Mouse (Mus musculus): ENCODE measurements at regions not wholly inside any gene's neighbourhood (a gene's known extent, or its start where the extent isn't known, plus 50 kb on each side); places are given as distances from the start of the nearest gene placed in this dataset.

DNA sequence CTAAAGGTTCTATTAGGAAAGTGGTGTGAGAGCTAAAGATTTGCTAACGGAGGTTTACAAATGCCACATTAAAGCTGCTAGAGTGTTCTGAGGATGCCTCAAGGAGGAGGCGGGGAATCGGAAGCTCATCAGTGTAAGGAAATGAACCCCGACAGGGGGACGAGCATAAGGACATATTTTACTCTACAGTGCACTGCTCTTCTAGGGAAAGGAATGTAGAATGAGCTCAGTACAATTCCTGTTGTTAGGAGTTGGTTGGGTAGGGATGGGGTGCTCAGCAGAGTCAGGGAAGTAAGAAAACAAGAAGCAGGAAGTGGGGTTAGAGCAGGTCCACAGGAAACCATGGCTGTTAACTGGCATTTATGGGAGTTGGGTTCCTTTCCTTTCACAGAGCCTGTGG, 54.6 kb downstream of the Mex3b start:
- DNase-seq (ENCODE audit: low read depth, low spot score) = peak; percentile 26

DNA sequence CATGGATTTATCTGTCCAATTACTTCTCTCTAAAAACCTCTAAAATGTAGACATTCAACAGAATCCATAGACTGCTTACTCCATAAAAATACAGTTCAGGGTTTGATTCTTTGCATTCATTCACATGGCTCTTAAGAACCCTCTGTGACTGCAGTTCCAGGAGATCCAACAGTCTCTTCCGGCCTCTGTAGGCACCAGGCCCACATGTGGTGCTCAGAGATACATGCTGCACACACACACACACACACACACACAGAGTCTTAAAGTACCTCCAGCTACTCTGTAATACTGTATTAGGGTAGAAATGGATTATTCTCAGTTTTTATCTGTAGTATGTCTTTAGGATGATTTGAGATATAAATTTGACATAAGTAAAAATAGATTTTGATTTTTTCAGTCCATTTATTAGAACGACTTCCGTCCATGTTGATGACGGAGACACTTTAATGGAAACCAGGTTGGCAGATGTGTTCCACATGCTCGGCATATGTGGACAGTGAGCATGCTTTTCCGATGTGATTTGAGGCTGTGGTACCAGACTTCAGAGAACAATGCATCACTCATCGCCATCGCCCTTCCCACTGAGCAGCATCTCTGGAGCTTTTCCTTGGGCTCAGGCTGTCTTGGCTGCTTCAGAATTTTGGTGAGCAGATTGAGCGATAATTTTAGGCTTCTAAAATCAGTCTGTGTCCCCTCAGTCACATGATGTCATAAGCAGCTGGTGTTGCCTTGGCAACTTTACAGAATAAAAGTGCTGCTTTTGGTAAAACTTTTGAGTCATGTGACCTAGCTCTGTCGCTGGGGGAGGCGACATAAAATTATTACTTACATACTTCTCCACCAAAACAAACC, 56.3 kb downstream of the Mex3b start:
- DNase-seq (ENCODE audit: low read depth, low spot score) = peak; percentile 80

DNA sequence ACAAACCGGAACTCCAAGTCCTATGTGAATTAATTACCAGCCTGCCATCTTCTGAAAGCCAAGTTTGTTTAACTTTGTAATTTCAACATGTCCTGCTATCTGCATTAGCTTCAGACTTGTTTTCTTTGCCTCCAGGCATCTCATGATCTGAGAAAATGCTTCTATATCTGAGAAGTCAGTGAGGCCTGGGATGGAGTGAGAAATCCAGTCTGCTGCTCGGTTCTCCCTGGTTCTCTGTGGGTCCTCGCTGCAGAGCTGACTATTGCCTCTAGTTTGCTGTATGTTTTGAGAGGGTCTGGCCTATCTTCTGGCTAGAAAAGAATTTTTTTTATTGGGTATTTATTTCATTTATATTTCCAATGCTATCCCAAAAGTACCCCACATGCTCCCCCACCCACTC, 57.0 kb downstream of the Mex3b start:
- no peak for DNase-seq (ENCODE audit: low read depth, low spot score)

DNA sequence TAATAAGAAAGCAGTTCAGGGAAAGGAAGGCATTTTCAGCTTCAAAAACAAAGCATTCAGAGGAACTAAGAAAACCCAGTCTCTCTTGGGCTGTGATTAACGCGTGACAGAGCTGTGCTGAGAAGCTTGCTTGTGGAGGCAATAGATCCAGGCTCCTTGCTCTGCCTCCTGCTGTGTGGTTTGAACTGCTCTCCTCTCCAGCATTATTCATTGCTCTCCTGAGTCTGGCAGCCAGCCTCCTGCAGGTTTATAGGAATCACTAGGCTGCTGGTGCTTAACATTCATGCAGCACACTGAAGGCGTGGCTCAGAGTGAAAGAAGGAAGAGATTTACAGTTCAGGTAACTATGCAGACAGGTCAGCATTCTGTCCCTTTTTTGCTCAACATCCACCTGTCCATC, 71.2 kb downstream of the Mex3b start:
- peak; percentile 74 for DNase-seq (ENCODE audit: low read depth, low spot score)

DNA sequence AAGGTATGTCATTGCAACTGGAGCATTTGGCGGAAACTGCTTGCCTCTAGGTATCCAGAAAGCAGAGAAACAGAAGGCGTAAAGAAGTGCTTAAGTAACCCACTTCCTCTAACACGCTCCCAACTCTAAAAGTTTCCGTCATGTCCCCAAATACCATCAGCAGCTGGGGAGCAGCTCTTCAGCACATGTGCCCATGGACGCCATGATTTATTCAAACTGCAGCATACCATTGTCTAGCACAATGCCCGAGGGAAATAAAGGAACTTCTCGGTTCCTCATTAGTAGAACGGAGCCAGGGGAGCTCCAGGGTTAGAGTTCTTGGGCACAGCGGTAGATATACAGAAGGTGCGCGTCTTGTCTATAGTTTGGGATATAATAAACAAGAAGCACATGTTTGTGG, 72.4 kb downstream of the Mex3b start:
- DNase-seq (ENCODE audit: low read depth, low spot score) = no peak

DNA sequence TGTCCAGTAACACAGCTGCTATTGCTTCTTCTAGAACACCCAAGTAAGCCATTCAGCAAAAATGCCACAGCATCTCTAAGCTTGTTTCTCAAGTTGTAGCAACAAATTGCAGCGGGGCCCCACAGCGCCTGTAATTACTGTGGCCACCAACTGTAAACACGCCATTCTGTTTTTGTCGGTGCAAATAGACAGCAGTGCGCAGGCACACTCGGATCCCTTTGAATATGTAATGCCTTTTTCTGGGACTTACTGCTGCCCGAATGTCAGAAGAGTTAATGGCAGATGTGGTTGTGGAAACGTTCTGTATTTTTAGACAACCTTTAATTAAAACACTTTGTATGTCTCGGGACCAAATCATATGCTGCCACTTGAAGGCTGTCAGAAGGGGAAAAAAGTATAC, 76.2 kb downstream of the Mex3b start:
- DNase-seq (ENCODE audit: low read depth, low spot score) = no peak

DNA sequence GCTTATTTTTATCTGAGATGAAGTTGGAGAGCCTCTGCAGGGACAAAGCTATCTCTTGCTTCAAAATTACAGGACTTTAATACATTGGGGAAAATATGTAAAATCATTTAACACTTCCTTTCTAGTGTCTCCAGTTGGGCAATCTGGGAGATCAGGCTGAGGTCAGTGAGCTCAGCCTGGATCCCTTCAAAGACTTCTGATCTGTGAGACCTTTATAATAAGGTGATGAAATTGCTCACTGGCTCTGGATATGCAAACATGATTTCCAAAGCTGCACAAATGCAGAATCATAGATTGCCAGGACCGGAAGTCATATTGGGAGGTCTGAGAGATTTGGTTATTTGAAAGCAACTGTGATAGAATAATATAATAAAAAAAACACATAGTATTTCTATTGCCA, 76.7 kb downstream of the Mex3b start:
- no peak for DNase-seq (ENCODE audit: low read depth, low spot score)

DNA sequence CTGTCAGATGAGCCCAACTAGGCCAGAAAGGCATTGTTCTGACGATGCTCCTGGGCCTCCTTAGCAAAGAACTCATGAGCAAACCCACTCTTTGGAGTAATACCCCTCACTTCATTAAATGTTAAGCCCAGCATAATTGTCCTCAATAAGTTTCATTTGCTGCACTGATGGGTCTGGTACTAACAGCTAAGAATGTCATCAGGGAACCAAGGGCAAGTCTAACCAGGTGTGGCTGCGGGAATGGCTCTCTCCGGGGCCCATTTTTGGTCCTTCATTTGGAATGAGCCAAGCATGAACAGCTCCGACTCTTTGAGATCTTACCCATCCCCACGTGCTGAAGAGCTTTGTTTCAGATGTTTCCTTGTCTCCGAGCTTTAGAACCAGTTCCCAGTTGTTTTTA, 82.2 kb downstream of the Mex3b start:
- no peak for DNase-seq (ENCODE audit: low read depth, low spot score)

DNA sequence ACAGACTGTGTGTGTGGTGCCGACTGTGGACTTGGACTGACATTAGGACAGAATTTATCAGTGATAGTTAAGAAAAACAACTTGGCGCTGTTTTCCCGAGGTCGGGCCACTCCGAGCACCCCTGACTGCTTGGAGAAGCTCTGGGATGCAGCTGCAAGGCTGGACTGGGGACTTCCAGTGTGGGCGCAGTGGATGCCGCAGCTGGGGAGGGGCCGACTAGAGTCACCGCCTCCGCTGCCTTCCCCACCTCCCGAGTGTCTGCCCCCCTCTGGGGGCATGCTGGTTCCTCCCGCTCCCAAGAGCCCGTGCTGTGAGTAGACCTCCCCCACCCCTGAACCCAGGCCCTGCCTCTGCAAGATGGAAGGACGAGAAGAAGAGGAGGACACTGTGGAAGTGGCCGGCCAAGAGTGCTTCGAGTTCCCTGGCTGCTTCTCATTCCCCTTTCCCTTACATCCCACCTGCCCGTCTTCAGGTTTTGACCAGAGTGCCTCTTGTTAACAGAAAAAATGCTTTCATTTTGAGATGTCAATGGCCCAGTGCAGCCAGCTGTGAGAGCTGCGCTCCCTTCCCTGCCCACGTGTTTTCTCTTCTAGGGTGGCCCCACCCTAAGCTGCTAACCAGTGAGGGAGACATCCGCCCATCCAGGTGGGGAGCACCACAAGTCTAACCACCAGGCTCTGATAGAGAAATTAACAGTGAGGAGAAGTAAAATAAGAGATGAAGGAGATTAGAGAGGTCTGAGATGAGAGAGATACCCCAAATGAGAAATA, 90.3 kb downstream of the Mex3b start:
- no peak for DNase-seq (ENCODE audit: low read depth, low spot score)

DNA sequence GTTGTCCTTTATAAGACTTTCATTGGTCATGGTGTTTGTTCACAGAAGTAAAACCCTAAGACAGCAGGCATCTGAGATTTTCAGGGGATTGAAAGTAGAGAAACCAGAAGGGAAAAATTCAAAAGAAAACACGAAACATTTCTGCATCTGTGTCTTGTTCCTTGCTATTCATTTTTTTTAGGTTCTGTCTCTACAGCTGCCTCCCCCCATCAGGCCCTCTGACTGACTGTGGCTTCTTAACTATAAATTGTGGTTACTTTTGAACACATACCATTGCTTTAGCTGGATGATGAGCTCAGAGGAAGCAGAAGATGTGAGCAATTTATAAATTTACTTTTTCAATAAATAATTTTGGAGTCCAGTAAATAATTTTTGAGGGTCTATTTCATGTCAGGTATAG, 103.5 kb downstream of the Mex3b start:
- DNase-seq (ENCODE audit: low read depth, low spot score) = no peak

DNA sequence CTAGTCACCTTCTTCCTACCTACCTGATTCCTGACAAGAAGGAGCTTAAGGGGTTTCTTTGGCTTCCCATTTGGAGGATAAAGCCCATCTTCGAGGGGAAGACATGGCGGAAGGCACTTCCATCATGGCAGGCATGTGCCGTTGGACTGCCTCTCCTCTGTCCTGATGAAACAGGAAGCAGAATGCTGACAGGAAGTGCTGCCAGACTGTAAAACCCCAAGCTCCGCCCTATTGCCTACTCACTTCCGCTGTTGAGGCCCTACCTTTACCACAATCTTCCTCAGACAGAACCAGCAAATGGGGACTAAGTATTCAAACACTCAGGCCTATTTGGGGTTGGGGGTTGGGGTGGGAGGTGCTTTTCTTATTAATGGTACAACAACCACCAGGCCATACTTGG, 104.1 kb downstream of the Mex3b start:
- DNase-seq (ENCODE audit: low read depth, low spot score) = no peak

DNA sequence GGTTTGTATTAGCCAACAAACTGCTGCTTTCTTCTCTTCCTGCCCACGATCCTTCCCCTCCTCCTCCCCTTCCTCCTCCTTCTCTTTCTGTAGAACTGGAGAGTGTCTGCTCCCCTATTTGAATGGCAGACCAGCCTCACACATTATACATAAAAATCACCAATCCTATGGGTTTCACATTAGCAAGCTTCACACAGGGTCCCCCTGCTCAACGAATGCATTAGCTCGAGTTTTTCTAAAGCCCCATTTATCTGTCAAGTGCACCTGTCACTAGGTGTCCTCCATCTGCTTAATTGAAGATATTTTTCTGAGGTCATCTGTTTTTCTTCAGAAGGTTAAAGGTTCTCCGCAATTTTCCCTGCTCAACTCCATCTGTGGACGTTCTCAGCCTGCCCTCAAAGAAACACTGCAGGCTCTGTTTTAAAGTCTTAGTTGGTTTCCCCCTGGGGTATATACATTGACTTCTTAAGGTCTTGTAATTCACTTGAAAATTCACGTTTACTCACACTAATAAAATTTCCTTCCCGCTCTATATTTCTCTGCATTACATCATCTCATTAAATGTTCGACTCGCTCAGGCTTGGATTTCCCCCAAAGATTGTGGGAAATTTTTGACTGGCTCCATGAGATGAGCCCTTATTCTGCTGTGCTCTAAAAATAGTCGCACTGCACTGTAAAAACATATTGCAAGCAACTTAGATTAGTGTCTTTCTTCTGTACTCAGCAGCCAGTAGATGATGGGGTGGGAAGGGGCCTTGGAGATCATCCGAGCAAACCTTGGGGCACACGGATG, 105.3 kb downstream of the Mex3b start:
- DNase-seq (ENCODE audit: low read depth, low spot score) = peak; percentile 23

DNA sequence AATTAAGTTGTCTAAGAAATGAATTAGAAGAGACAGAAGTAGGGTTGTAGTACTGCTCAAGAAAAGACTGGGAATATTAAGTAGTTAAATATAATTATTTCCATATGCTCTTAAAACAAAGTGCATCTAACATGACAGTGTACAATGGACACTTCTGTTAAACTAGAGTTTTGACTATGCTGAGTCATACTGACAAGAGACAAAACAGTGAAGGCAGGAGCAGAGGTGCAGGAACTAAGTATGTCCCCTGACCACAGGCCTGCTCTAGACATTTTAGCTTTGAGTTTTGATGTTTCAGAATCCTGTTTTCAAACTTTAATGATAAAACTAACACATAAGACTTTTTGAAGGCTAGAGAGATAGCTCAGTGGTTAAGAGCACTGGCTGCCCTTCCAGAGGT, 123.6 kb downstream of the Mex3b start:
- DNase-seq (ENCODE audit: low read depth, low spot score) = no peak

DNA sequence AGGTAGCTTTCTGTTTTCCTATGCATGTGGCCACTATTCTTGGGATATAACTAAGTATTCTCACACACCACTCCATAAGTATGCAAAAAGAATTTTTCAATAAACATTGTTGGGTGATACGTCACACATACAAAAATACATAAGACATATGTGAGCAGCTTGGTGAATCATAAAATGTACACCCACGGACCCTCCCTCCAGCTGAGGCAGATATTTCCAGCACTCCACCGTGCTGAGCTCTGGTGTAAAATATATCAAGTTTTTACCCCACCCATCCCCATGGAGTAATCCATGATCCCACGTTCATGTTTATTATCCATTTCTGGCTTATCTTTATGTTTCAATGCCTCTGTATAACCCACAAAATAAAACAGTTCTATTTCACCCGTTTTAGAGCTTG, 126.0 kb downstream of the Mex3b start:
- DNase-seq (ENCODE audit: low read depth, low spot score) = no peak

DNA sequence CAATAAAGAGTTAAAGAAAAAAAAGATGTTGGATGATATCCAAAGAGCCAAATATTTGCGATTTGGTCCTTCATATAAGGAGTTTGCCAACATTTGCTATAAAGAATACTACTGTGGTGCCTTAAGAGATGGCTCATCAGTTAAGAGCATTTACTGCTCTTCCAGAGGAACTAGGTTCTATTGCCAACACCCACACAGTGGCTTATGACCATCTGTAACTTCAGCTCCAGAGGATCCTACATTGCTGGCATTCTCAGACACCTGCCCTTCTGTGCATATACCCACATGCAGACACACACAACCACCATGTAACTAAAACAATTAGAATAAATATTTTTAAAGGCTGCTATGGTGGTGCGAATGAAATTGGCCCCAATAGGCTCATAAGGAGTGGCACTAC, 131.7 kb downstream of the Mex3b start:
- DNase-seq (ENCODE audit: low read depth, low spot score) = no peak

DNA sequence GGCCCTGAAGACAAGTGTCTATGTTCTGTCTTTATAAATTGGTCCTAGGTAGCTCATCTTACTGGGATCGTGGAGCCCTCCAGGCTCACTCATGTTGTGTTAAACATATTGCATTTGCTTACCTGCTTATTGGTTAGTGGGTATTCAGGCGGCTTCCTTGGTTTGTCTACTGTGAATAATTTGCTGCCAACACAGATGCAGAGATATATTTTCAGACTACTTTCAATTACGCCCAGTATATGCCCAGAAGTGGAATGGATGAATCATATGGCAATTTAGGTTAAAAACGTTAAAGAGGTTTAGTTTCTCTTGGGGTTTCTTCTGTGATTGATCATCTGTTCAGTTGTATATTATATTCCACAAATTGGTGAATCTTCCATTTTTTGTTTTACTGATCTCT, 140.4 kb downstream of the Mex3b start:
- DNase-seq (ENCODE audit: low read depth, low spot score) = no peak

DNA sequence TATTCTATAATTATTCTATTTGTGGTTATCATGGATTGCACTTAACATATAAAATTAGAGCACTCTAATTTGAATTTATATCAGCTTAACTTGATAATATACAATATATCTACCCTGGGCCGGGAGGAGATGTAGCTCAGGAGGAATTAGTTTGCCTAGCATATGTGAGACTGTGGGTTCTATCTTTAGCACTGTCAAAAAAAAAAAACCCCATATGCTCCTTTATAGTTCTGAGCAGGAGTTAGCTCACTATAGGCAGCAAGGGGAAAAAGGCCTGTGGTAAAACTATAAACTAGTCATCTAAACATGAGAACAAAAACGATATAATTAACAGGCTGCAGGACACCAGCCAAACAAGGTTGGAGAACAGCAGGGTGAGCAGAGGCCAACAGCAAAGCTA, 145.0 kb downstream of the Mex3b start:
- no peak for DNase-seq (ENCODE audit: low read depth, low spot score)

DNA sequence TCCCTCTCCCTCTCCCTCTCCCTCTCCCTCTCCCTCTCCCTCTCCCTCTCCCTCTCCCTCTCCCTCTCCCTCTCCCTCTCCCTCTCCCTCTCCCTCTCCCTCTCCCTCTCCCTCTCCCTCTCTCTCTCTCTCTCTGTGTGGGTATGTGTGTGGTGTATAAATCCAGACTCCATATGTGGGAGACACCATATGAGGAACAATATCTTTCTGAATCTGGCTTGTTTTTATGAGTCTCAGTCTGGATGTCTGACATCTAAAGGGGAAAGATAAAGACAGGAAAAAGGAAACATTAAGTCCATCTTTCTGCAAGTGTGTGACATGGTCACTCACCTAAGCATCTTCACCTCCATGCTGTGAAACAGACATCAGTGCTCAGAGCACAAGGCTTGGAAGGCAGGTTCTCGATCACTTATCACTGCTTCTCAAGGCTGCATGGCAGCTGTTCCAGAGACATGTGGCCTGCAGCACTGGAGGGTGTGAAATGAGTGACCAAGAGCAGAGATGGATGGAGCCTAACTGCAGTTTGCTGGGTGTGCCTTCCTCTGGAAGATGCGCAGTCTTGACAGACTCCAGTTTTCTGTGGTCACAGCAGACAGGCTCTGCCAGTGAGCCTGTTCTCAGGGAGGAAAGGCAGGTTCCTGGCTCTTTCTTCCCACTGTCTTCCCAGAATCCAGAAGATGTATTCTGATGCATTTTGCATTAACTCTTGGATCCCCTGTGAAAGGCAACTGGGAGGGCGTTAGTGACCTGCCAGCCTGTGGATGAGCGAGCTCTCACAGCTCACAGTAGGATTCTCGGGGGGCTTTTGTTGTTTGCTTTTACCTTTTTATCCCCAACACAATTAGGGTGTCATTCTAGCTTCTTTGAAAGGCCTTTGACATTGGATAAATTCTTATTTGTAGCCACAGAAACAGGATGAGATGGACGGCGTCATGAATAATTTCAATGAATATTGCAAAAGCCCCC, 147.9 kb downstream of the Mex3b start:
- no peak for DNase-seq (ENCODE audit: low read depth, low spot score)

DNA sequence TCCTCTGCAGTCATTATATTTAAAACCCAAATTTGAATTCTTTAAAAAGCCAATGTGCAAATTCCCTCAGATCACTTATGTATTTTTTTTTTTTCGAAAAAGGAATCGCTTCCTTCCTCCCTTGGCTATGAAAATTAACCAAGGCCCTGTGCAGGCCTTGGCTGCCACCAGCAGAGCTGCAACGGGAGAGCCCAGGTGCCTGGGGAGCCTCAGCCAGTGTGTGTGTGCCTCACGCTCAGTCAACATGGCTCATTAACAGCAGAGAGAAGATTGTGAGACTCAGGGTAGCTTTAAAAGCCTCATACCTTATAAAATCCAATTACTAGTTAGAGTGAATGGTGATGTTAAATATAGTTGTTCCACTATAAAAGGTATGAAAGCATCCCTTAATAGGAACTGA, 148.6 kb downstream of the Mex3b start:
- DNase-seq (ENCODE audit: low read depth, low spot score) = no peak

DNA sequence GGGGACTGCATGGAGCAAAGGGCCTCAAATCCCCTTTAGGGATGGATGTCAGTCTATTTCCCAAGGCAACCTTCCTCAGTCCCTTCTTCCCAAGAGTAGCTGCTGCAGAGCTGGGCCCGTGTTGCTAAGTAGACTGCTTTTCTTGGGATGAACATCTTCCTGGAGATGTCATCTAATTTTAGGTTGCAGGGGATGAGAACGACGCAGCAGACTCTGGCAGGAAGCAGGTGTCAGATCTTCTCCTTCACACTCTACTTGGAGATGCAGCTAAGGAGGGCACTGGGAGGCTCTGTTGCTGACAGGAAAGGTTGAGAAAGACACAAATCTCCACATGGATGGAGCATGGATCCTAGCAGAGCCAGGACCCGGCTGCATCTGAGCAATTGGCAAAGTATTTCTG, 149.4 kb downstream of the Mex3b start:
- no peak for DNase-seq (ENCODE audit: low read depth, low spot score)

DNA sequence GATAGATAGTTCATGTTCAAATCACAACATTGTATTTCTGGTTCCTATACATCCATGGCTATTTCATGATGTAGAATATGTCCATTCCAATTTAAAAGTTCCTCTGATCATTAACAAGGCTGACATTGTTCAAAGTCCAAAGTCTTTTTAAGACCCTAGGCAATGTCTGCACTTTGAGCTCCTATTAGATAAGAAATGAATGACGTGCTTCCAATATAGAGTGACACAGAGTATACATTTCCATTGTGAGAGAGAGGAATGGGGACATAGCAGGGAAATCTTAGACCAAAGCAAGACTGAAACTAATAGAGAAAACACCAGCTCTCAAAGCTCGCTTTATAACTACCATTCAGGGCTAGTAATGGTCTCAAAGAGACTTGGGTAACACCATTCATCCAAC, 153.5 kb downstream of the Mex3b start:
- DNase-seq (ENCODE audit: low read depth, low spot score) = no peak

All from mesoderm, embryonic 11.5 days (tissue).